Mouse (Mus musculus): ENCODE data around the gene Tm6sf1.
A peak's percentile ranks its signal among the peaks of the same experiment; 100 is the strongest.

Gene Tm6sf1

GRCm38 (mm10) chr7:81885128-81885527 lies 26.3 kb downstream of the Tm6sf1 start:
- DNase-seq (ENCODE audit: low spot score), result no peak

- DNase-seq (ENCODE audit: low spot score), result no peak
These were observed 40.6 kb downstream of the Tm6sf1 start for GRCm38 (mm10) chr7:81899361-81899760.

- DNase-seq (ENCODE audit: low spot score), result no peak
These were observed 45.3 kb downstream of the Tm6sf1 start for GRCm38 (mm10) chr7:81904094-81904493.

- no peak for DNase-seq (ENCODE audit: low spot score)
These were observed 46.1 kb downstream of the Tm6sf1 start for GRCm38 (mm10) chr7:81904926-81905325.

- no peak for DNase-seq (ENCODE audit: low spot score)
These were observed 59.5 kb downstream of the Tm6sf1 start for GRCm38 (mm10) chr7:81918316-81918715.

- no peak for DNase-seq (ENCODE audit: low spot score)
These were observed 61.5 kb downstream of the Tm6sf1 start for GRCm38 (mm10) chr7:81920314-81920713.

- DNase-seq (ENCODE audit: low spot score), result no peak
These were observed 62.7 kb downstream of the Tm6sf1 start for GRCm38 (mm10) chr7:81921379-81921952.

- no peak for DNase-seq (ENCODE audit: low spot score)
These were observed 70.2 kb downstream of the Tm6sf1 start for GRCm38 (mm10) chr7:81928998-81929397.

- DNase-seq (ENCODE audit: low spot score), result no peak
These were observed 73.8 kb downstream of the Tm6sf1 start for GRCm38 (mm10) chr7:81932521-81933045.

- no peak for DNase-seq (ENCODE audit: low spot score)
These were observed 74.3 kb downstream of the Tm6sf1 start for GRCm38 (mm10) chr7:81933061-81933600.

- DNase-seq (ENCODE audit: low spot score), result peak; percentile 54
These were observed 74.9 kb downstream of the Tm6sf1 start for GRCm38 (mm10) chr7:81933601-81934266.
